Mouse (Mus musculus): ENCODE measurements around the gene E130114P18Rik.

Gene E130114P18Rik

GRCm38 (mm10) chr4:97649626-97650015, 128.3 kb downstream of the E130114P18Rik start:
- no peak for DNase-seq (ENCODE audit: low read depth, low spot score)

GRCm38 (mm10) chr4:97648825-97649625, 128.9 kb downstream of the E130114P18Rik start:
- DNase-seq (ENCODE audit: low read depth, low spot score): peak; percentile 76

GRCm38 (mm10) chr4:97648436-97648707, 129.5 kb downstream of the E130114P18Rik start:
- no peak for DNase-seq (ENCODE audit: low read depth, low spot score)

GRCm38 (mm10) chr4:97647700-97648435, 130.0 kb downstream of the E130114P18Rik start:
- DNase-seq (ENCODE audit: low read depth, low spot score): no peak

- no peak for DNase-seq (ENCODE audit: low read depth, low spot score)
Measured at GRCm38 (mm10) chr4:97647236-97647635, 130.6 kb downstream of the E130114P18Rik start.

GRCm38 (mm10) chr4:97640385-97640784, 137.5 kb downstream of the E130114P18Rik start:
- DNase-seq (ENCODE audit: low read depth, low spot score): no peak

- no peak for DNase-seq (ENCODE audit: low read depth, low spot score)
Measured at GRCm38 (mm10) chr4:97636569-97636968, 141.3 kb downstream of the E130114P18Rik start.

GRCm38 (mm10) chr4:97635757-97636292, 142.1 kb downstream of the E130114P18Rik start:
- no peak for DNase-seq (ENCODE audit: low read depth, low spot score)

GRCm38 (mm10) chr4:97635296-97635755, 142.6 kb downstream of the E130114P18Rik start:
- peak; percentile 43 for DNase-seq (ENCODE audit: low read depth, low spot score)

- peak; percentile 73 for DNase-seq (ENCODE audit: low read depth, low spot score)
Measured at GRCm38 (mm10) chr4:97628881-97629605, 148.8 kb downstream of the E130114P18Rik start.

- no peak for DNase-seq (ENCODE audit: low read depth, low spot score)
Measured at GRCm38 (mm10) chr4:97626002-97626720, 151.7 kb downstream of the E130114P18Rik start.

GRCm38 (mm10) chr4:97623165-97623564, 154.7 kb downstream of the E130114P18Rik start:
- DNase-seq (ENCODE audit: low read depth, low spot score): no peak

GRCm38 (mm10) chr4:97621731-97622130, 156.1 kb downstream of the E130114P18Rik start:
- no peak for DNase-seq (ENCODE audit: low read depth, low spot score)

GRCm38 (mm10) chr4:97620409-97620808, 157.5 kb downstream of the E130114P18Rik start:
- no peak for DNase-seq (ENCODE audit: low read depth, low spot score)

GRCm38 (mm10) chr4:97618668-97619373, 159.1 kb downstream of the E130114P18Rik start:
- DNase-seq (ENCODE audit: low read depth, low spot score): no peak

- no peak for DNase-seq (ENCODE audit: low read depth, low spot score)
Measured at GRCm38 (mm10) chr4:97615031-97615430, 162.8 kb downstream of the E130114P18Rik start.

- DNase-seq (ENCODE audit: low read depth, low spot score): no peak
Measured at GRCm38 (mm10) chr4:97611251-97611847, 166.5 kb downstream of the E130114P18Rik start.

- no peak for DNase-seq (ENCODE audit: low read depth, low spot score)
Measured at GRCm38 (mm10) chr4:97609831-97610727, 167.8 kb downstream of the E130114P18Rik start.

GRCm38 (mm10) chr4:97609329-97609728, 168.5 kb downstream of the E130114P18Rik start:
- DNase-seq (ENCODE audit: low read depth, low spot score): no peak
